Mouse (Mus musculus): Measurements from ENCODE around the gene Cyp4f37. TPM values are rescaled to one million over a fixed set of nuclear protein-coding genes. Genes with fewer than 3 reads are reported as not detected.

Cyp4f37 gene
- total RNA-seq, 4 experiments from 2014 or later: not detected

DNA sequence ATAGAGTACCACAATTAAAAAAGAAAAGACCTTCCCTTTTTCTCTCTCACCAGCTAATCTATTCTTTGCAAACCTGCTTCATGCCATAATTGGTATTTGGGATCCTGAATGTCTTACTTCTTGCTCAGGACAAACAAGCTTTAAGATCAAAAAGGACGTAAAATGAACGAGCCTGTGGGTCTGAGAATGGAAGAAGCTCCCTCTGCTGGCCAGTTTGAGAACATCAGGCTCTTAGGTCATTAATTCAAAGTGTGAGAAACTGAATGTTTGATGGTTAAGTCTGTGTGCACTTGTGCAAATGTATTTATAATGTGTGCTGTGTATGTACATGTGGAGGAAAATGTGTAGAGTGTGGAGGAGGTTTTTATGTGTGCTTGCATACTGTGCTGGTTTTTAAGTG is 59.3 kb downstream of the Cyp4f37 start:
- no peak for DNase-seq (ENCODE audit: low spot score in 2 of 2)

DNA sequence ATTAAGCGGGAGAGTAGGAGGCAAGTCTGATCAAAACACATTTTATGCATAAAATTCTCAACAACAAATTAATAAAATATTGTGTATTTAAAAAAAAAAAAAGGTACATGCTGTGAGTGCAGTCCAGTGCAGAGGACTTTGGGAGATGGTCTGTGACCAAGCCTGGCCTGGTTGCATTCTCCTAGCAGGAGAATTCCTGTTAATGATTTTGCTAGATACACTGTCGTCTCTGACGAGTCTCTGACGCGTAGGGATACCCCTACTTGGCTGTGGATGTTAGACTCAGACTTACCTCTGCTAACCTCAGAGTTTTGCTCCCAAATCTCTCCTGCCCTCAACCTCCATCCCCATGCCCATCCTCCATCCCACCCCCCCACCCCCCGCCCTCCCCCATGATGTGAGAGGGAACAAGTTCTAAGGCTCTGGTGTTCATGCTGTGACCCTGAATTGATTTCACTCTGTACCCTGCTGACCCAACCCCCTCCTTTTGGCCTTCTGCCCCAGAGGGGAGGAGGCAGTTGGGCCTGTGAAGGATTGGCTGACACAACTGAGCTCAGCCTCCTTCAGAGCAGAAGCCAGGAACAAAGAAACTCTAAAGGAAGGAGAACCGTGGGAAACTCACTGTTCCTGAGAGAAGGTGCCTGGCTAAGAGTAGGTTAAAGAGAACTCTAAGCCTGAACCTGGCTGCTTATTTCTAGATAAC is 64.1 kb downstream of the Cyp4f37 start, which contains the start of gene Cyp4f15:
TSS of gene Cyp4f15 (plus strand) at position 580 of the 703 bp plus-strand sequence.
- peak; percentile 31 to 58 for DNase-seq (ENCODE audit: low spot score in 2 of 2)

Other genes starting within 250 kb of the Cyp4f37 start
- gene Wiz, start 231.9 kb upstream of the Cyp4f37 start, total RNA-seq (2022): 10 to 100 TPM; 46.6 to 50.3 (median 49.1) TPM
- gene Rasal3, start 217.7 kb upstream of the Cyp4f37 start, total RNA-seq (2022): 10 to 100 TPM in 2 of 4 experiments, 1 to 10 TPM in 2; 3.8 to 11.5 (median 7.6) TPM
- not detected for gene Pglyrp2, start 197.1 kb upstream of the Cyp4f37 start, total RNA-seq (2022)
- not detected for gene Cyp4f39, start 168.6 kb upstream of the Cyp4f37 start, total RNA-seq (2022)
- 1 to 10 TPM; 3.9 to 6.4 (median 4.6) TPM for gene Cyp4f17, start 115.3 kb upstream of the Cyp4f37 start, total RNA-seq (2022)
- 1 to 10 TPM; 4.8 to 7.1 (median 6.4) TPM for gene Cyp4f16, start 84.8 kb upstream of the Cyp4f37 start, total RNA-seq (2022)
- not detected for gene Cyp4f40, start 37.6 kb downstream of the Cyp4f37 start, total RNA-seq (2022)
- 10 to 100 TPM; 14.8 to 20.4 (median 18.0) TPM for gene Cyp4f15, start 64.3 kb downstream of the Cyp4f37 start, total RNA-seq (2022)
- 10 to 100 TPM; 65.9 to 94.1 (median 79.6) TPM for gene Zfp871, start 167.0 kb downstream of the Cyp4f37 start, total RNA-seq (2022)
- 1 to 10 TPM; 3.5 to 6.6 (median 5.3) TPM for gene Zfp811, start 188.6 kb downstream of the Cyp4f37 start, total RNA-seq (2022)
- 10 to 100 TPM; 25.7 to 30.9 (median 28.5) TPM for gene Zfp799, start 209.0 kb downstream of the Cyp4f37 start, total RNA-seq (2022)